Mouse (Mus musculus): Measurements from ENCODE around the gene A730009L09Rik. TPM values are rescaled to one million over a fixed set of nuclear protein-coding genes. Genes with fewer than 3 reads are reported as not detected.

Gene A730009L09Rik
- polyA plus RNA-seq, 1 experiment from 2014 or later: not detected

GRCm38 (mm10) chr16:84476948-84477347 is 38.0 kb upstream of the A730009L09Rik start:
- TF ChIP-seq CTCF (IDR thresholded peaks at IDR 0.05; ENCODE audit: low read depth): no peak
- no peak for TF ChIP-seq EP300 (optimal IDR thresholded peaks at IDR 0.05)
- 77% methylated on average over 5 of the region's 5 CpGs for WGBS
- Histone ChIP-seq H3K27ac (replicated peaks) (no peak overlapping the region), H3K4me1 (replicated peaks; ENCODE audit: control insufficient read depth, insufficient read depth) (no peaks in the 10 kb centered on the region), H3K27me3 (ENCODE audit: control insufficient read depth, insufficient read depth, low read length) (no peaks in the 10 kb centered on the region), H3K4me3 (ENCODE audit: low read depth, low read length) (no peak overlapping the region), H3K9ac (ENCODE audit: low read length) (no peak overlapping the region), H3K36me3 (ENCODE audit: control insufficient read depth, insufficient read depth, low read length) (no peaks in the 10 kb centered on the region), H3K9me3 (ENCODE audit: control insufficient read depth, low read length) (no peaks in the 10 kb centered on the region), H3K4me2 (replicated peaks; ENCODE audit: low read depth) (no peak overlapping the region)
- no peak for ATAC-seq (ENCODE audit: low FRiP score, low TSS enrichment)
- no peak for DNase-seq (ENCODE audit: low spot score)

DNA sequence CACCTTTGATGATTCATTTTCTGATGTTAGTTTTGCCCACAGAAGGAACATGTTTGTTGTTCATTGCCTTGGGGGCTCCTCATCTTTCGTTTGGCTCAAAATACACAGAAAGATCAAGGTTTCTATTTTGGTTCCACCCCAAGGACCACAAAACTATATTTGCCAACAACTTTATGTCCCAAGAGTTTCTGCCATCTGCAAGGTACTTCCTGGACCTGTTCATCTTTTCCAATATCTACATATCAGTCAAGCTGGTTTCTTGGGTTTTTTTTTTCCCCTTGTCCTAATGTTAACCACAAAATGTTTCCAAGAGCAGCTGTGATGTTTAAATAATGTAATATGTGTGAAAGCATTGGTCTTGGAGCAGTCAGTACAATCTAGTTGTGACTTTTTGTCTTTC is 37.4 kb upstream of the A730009L09Rik start:
- H3K4me1 ChIP-seq (replicated peaks; ENCODE audit: control insufficient read depth, insufficient read depth): no peaks in the 10 kb centered on the region
- no peak for ATAC-seq (ENCODE audit: low FRiP score, low TSS enrichment)
- H3K4me2 ChIP-seq (replicated peaks; ENCODE audit: low read depth): no peak overlapping the region
- TF ChIP-seq EP300 (optimal IDR thresholded peaks at IDR 0.05) (no peak), CTCF (IDR thresholded peaks at IDR 0.05; ENCODE audit: low read depth) (no peak)
- no peaks in the 10 kb centered on the region for H3K9me3 ChIP-seq (ENCODE audit: control insufficient read depth, low read length)
- no peaks in the 10 kb centered on the region for H3K27me3 ChIP-seq (ENCODE audit: control insufficient read depth, insufficient read depth, low read length)
- no peak overlapping the region for H3K27ac ChIP-seq (replicated peaks)
- H3K4me3 ChIP-seq (ENCODE audit: low read depth, low read length): no peak overlapping the region
- DNase-seq (ENCODE audit: low spot score): no peak
- H3K36me3 ChIP-seq (ENCODE audit: control insufficient read depth, insufficient read depth, low read length): no peaks in the 10 kb centered on the region
- no peak overlapping the region for H3K9ac ChIP-seq (ENCODE audit: low read length)
- WGBS: 77% methylated on average over 1 of the region's 1 CpGs

GRCm38 (mm10) chr16:84477952-84478351 is 37.0 kb upstream of the A730009L09Rik start:
- Histone ChIP-seq H3K4me2 (replicated peaks; ENCODE audit: low read depth) (no peak overlapping the region), H3K4me3 (ENCODE audit: low read depth, low read length) (no peak overlapping the region), H3K27ac (replicated peaks) (no peak overlapping the region), H3K27me3 (ENCODE audit: control insufficient read depth, insufficient read depth, low read length) (no peaks in the 10 kb centered on the region), H3K9ac (ENCODE audit: low read length) (no peak overlapping the region), H3K36me3 (ENCODE audit: control insufficient read depth, insufficient read depth, low read length) (no peaks in the 10 kb centered on the region), H3K4me1 (replicated peaks; ENCODE audit: control insufficient read depth, insufficient read depth) (no peaks in the 10 kb centered on the region), H3K9me3 (ENCODE audit: control insufficient read depth, low read length) (no peaks in the 10 kb centered on the region)
- ATAC-seq (ENCODE audit: low FRiP score, low TSS enrichment): no peak
- TF ChIP-seq CTCF (IDR thresholded peaks at IDR 0.05; ENCODE audit: low read depth) (no peak), EP300 (optimal IDR thresholded peaks at IDR 0.05) (no peak)
- WGBS: 76% methylated on average over 6 of the region's 6 CpGs
- no peak for DNase-seq (ENCODE audit: low spot score)

GRCm38 (mm10) chr16:84485931-84486330 is 29.0 kb upstream of the A730009L09Rik start:
- Histone ChIP-seq H3K27ac (replicated peaks) (no peak overlapping the region), H3K27me3 (ENCODE audit: control insufficient read depth, insufficient read depth, low read length) (no peaks in the 10 kb centered on the region), H3K4me3 (ENCODE audit: low read depth, low read length) (no peak overlapping the region), H3K9me3 (ENCODE audit: control insufficient read depth, low read length) (no peaks in the 10 kb centered on the region), H3K9ac (ENCODE audit: low read length) (no peak overlapping the region), H3K4me1 (replicated peaks; ENCODE audit: control insufficient read depth, insufficient read depth) (no peaks in the 10 kb centered on the region), H3K4me2 (replicated peaks; ENCODE audit: low read depth) (no peak overlapping the region), H3K36me3 (ENCODE audit: control insufficient read depth, insufficient read depth, low read length) (no peaks in the 10 kb centered on the region)
- ATAC-seq (ENCODE audit: low FRiP score, low TSS enrichment): no peak
- no peak for TF ChIP-seq CTCF (IDR thresholded peaks at IDR 0.05; ENCODE audit: low read depth)
- TF ChIP-seq EP300 (optimal IDR thresholded peaks at IDR 0.05): no peak
- DNase-seq (ENCODE audit: low spot score): no peak
- 48% methylated on average over 11 of the region's 11 CpGs for WGBS

GRCm38 (mm10) chr16:84494818-84495217 is 20.1 kb upstream of the A730009L09Rik start:
- Histone ChIP-seq H3K27me3 (ENCODE audit: control insufficient read depth, insufficient read depth, low read length) (no peaks in the 10 kb centered on the region), H3K4me2 (replicated peaks; ENCODE audit: low read depth) (no peak overlapping the region), H3K4me1 (replicated peaks; ENCODE audit: control insufficient read depth, insufficient read depth) (no peaks in the 10 kb centered on the region), H3K36me3 (ENCODE audit: control insufficient read depth, insufficient read depth, low read length) (no peaks in the 10 kb centered on the region), H3K27ac (replicated peaks) (no peak overlapping the region), H3K9ac (ENCODE audit: low read length) (no peak overlapping the region), H3K4me3 (ENCODE audit: low read depth, low read length) (no peak overlapping the region), H3K9me3 (ENCODE audit: control insufficient read depth, low read length) (no peaks in the 10 kb centered on the region)
- 72% methylated on average over 3 of the region's 3 CpGs for WGBS
- ATAC-seq (ENCODE audit: low FRiP score, low TSS enrichment): no peak
- DNase-seq (ENCODE audit: low spot score): no peak
- TF ChIP-seq CTCF (IDR thresholded peaks at IDR 0.05; ENCODE audit: low read depth): no peak
- no peak for TF ChIP-seq EP300 (optimal IDR thresholded peaks at IDR 0.05)

- Histone ChIP-seq H3K4me1 (replicated peaks; ENCODE audit: control insufficient read depth, insufficient read depth) (no peaks in the 10 kb centered on the region), H3K27ac (replicated peaks) (no peak overlapping the region), H3K9me3 (ENCODE audit: control insufficient read depth, low read length) (no peaks in the 10 kb centered on the region), H3K4me2 (replicated peaks; ENCODE audit: low read depth) (no peak overlapping the region), H3K9ac (ENCODE audit: low read length) (no peak overlapping the region), H3K4me3 (ENCODE audit: low read depth, low read length) (no peak overlapping the region), H3K27me3 (ENCODE audit: control insufficient read depth, insufficient read depth, low read length) (no peaks in the 10 kb centered on the region), H3K36me3 (ENCODE audit: control insufficient read depth, insufficient read depth, low read length) (no peaks in the 10 kb centered on the region)
- DNase-seq (ENCODE audit: low spot score): no peak
- 34% methylated on average over 2 of the region's 2 CpGs for WGBS
- TF ChIP-seq CTCF (IDR thresholded peaks at IDR 0.05; ENCODE audit: low read depth) (peak; percentile 68), EP300 (optimal IDR thresholded peaks at IDR 0.05) (no peak)
- ATAC-seq (ENCODE audit: low FRiP score, low TSS enrichment): no peak
Observed at GRCm38 (mm10) chr16:84495438-84495837, 19.5 kb upstream of the A730009L09Rik start.

Measured in stomach, postnatal 0 days (tissue).